Mouse (Mus musculus) layer of hippocampus, adult 18-20 months (tissue): ENCODE data around the gene Sf3b2. TPM values are rescaled to one million over a fixed set of nuclear protein-coding genes. Genes with fewer than 3 reads are reported as not detected.
"Not testable (repeated sequence)": the region's sequence is repeated elsewhere in the genome, so short reads cannot be mapped to it uniquely, and the experiment has no call there.

Experiments used
- DNase-seq, 2 experiments: peaks; one replicate each; pipeline ENCODE4 v3.0.0; 2022; ENCODE audit warnings: low spot score in 2 of 2
- total RNA-seq, 2 experiments: library from RNA; stranded (reverse); gene quantifications; 2 replicates each; pipeline ENCODE4 v1.2.3; 2021

Gene Sf3b2
- total RNA-seq, 2 experiments from 2014 or later, result 215 to 219 TPM

- no peak for DNase-seq
Measured at GRCm38 (mm10) chr19:5273916-5274315, 21.3 kb downstream of the Sf3b2 start.

GRCm38 (mm10) chr19:5272801-5273733 is 22.2 kb downstream of the Sf3b2 start, which contains the start of gene Pacs1:
Pacs1 (minus strand) TSS chr19:5273119.
- DNase-seq, result peak; percentile 88

- peak in 1 of 2 experiments; percentile 21 for DNase-seq
Measured at GRCm38 (mm10) chr19:5272326-5272795, 22.9 kb downstream of the Sf3b2 start.

- DNase-seq, result no peak
Measured at GRCm38 (mm10) chr19:5271430-5271829, 23.8 kb downstream of the Sf3b2 start.

GRCm38 (mm10) chr19:5269392-5269791 is 25.9 kb downstream of the Sf3b2 start:
- no peak for DNase-seq

DNA sequence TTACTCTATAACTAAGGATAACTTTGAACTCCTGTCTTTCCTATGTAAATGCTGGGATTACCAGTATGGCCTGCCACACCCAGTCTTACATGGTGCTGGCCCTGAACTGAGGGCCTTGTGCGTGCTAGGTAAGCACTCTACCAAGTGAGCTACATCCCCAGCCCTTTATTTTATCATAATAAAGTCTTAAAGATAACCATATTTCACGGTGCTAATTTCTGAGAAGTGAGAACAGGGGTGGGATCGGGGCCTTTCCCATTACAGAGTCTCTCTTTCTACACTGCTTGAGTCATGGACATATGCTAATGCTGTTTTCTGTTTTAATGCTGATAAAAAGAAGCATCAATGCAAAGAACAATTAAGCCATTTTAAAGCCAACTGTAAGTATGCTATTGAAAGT is 26.4 kb downstream of the Sf3b2 start:
- no peak for DNase-seq

DNA sequence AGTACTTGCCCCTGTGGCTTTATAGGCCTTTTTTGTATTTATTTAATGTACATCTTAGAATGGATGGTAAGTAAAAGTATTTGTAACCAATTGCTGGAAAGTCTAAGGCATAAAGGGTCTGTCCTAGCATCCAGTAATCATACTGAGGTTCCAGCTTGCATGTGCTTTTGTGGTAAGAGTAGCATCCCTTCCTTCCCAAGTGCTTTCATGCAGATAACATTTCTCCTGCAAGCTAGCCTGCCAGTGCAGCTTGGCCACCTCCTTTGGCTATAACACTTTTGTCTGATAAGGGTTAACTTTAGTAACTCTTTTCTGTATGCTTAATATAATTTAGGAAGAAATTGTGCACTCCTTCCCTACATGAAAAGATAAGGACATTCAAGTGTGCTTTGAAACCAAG is 27.2 kb downstream of the Sf3b2 start:
- DNase-seq, result no peak

- DNase-seq, result no peak
Measured at GRCm38 (mm10) chr19:5267015-5267414, 28.2 kb downstream of the Sf3b2 start.

GRCm38 (mm10) chr19:5257140-5257539 is 38.1 kb downstream of the Sf3b2 start:
- DNase-seq, result no peak

- not testable (repeated sequence) for DNase-seq
Measured at GRCm38 (mm10) chr19:5236981-5237380, 58.3 kb downstream of the Sf3b2 start.

DNA sequence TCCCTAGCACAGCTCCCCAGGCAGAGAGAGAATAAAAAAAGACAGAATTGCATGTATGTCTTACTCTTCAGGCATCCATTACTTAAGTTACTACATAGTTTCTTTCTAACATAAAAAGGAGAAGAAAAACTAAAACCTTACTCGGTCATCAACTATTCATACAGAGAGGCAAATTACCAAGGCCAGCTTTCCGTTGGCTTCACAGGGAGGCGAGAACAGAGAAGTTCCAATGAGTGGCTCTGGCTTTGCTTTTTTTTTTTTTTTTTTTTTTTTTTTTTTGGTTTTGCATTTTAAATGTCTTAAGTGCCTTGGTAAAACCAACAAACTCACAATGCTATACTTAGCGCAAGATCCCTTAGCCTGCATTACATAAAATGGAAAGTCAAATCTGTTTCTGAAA is 62.6 kb downstream of the Sf3b2 start:
- no peak for DNase-seq

DNA sequence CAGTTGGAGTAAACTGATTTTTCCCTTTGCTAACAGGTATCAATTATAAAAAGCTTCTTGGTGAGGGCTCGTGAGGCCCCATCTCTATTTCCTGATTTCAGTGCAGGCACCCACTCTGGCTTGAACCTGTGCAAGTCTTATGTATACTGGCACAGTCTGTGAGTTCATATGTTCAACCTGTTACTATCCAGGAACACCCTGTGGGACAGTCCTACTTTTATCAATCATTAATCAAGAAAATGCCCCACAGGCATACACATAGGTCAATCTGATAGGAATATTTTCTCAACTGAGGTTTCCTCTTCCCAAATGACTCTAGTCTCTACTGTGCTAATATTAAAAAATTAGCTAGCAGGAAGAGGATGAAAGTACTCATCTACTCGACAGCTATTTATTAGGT is 65.1 kb downstream of the Sf3b2 start:
- no peak for DNase-seq

GRCm38 (mm10) chr19:5224624-5225023 is 70.6 kb downstream of the Sf3b2 start:
- DNase-seq, result no peak

- DNase-seq, result no peak
Measured at GRCm38 (mm10) chr19:5224077-5224476, 71.2 kb downstream of the Sf3b2 start.

Other genes with a start within 250 kb of the Sf3b2 start
- gene Rin1, start 245.0 kb downstream of the Sf3b2 start, total RNA-seq, result 100 to 1,000 TPM; 106 to 107 TPM
- 1 to 10 TPM; 1.7 to 1.8 TPM for gene Cd248, start 227.4 kb downstream of the Sf3b2 start, total RNA-seq
- 100 to 1,000 TPM; 124 to 128 TPM for gene Tmem151a, start 209.9 kb downstream of the Sf3b2 start, total RNA-seq
- gene Yif1a, start 206.9 kb downstream of the Sf3b2 start, total RNA-seq, result 10 to 100 TPM; 21.6 to 24.0 TPM
- 100 to 1,000 TPM; 595 to 617 TPM for gene Cnih2, start 196.9 kb downstream of the Sf3b2 start, total RNA-seq
- gene Rab1b, start 188.4 kb downstream of the Sf3b2 start, total RNA-seq, result 100 to 1,000 TPM; 160 to 170 TPM
- 100 to 1,000 TPM; 230 to 231 TPM for gene Klc2, start 176.9 kb downstream of the Sf3b2 start, total RNA-seq
- gene Pacs1, start 22.3 kb downstream of the Sf3b2 start, total RNA-seq, result 10 to 100 TPM; 52.1 to 52.5 TPM
- 100 to 1,000 TPM; 102 to 107 TPM for gene Gal3st3, start 2.9 kb upstream of the Sf3b2 start, total RNA-seq
- not detected for gene Catsper1, start 40.3 kb upstream of the Sf3b2 start, total RNA-seq
- gene Cst6, start 54.1 kb upstream of the Sf3b2 start, total RNA-seq, result 10 to 100 TPM in 1 of 2 experiments, 1 to 10 TPM in 1; 8.6 to 10.4 TPM
- gene Eif1ad, start 71.3 kb upstream of the Sf3b2 start, total RNA-seq, result 10 to 100 TPM; 20.2 to 22.0 TPM
- gene Banf1, start 71.7 kb upstream of the Sf3b2 start, total RNA-seq, result 10 to 100 TPM; 80.7 to 87.6 TPM
- gene Sart1, start 93.2 kb upstream of the Sf3b2 start, total RNA-seq, result 100 to 1,000 TPM in 1 of 2 experiments, 10 to 100 TPM in 1; 96.9 to 117 TPM
- gene Tsga10ip, start 107.1 kb upstream of the Sf3b2 start, total RNA-seq, result under 1 TPM; 0.30 TPM
- 100 to 1,000 TPM; 347 to 383 TPM for gene Drap1, start 129.5 kb upstream of the Sf3b2 start, total RNA-seq
- 10 to 100 TPM; 74.7 to 75.3 TPM for gene AI837181, start 129.7 kb upstream of the Sf3b2 start, total RNA-seq
- not detected for gene Fosl1, start 152.1 kb upstream of the Sf3b2 start, total RNA-seq
- 10 to 100 TPM; 36.5 to 37.0 TPM for gene Ccdc85b, start 162.4 kb upstream of the Sf3b2 start, total RNA-seq
- gene Fibp, start 165.2 kb upstream of the Sf3b2 start, total RNA-seq, result 10 to 100 TPM; 95.7 to 97.4 TPM
- gene Ctsw, start 173.1 kb upstream of the Sf3b2 start, total RNA-seq, result not detected
- gene Efemp2, start 178.5 kb upstream of the Sf3b2 start, total RNA-seq, result 10 to 100 TPM; 11.6 to 13.1 TPM
- gene Mus81, start 192.9 kb upstream of the Sf3b2 start, total RNA-seq, result 10 to 100 TPM; 28.3 to 28.4 TPM
- 1,000 to 10,000 TPM; 1,259 to 1,272 TPM for gene Cfl1, start 195.0 kb upstream of the Sf3b2 start, total RNA-seq
- 1 to 10 TPM; 4.3 to 6.4 TPM for gene 1700020D05Rik, start 208.3 kb upstream of the Sf3b2 start, total RNA-seq
- 10 to 100 TPM; 79.9 to 85.2 TPM for gene Snx32, start 215.1 kb upstream of the Sf3b2 start, total RNA-seq